Mouse (Mus musculus): ENCODE results near the gene Slc39a3. TPM values are rescaled to one million over a fixed set of nuclear protein-coding genes. Genes with fewer than 3 reads are reported as not detected.
A peak's percentile ranks its signal among the peaks of the same experiment; 100 is the strongest.

Gene Slc39a3
- total and polyA plus RNA-seq, 2 experiments from 2014 or later, result 50.2 to 115 TPM

DNA sequence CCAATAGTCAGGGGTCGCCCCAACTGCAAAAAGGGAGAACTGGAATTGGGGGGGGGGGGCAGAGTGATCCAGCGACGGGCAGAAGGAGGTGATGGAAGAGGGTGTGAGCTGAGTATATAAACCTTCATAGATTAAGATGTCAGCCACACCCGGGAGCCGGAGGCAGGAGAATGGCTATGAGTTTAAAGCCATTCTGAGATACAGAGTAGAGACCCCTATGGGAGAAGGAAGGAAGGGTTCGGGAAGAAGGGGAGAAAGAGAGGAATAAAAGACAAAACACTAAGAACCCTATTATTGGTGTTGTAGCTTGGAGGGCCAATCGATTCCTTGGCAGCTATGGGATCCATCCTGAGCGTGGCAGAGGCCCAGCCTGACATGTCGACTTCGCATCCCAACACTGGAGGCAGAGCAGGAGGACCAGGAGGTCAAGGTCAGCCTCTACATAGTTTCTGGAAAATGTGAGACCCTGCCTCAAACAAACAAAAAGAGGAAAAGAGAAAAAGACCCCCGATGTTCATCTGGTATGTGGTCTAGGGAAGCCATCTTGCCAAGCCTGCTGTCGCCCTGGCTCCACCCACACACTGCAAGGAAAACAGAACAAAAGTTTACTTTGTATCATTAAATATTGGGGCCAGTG lies 11.5 kb downstream of the Slc39a3 start, which contains the start of gene Diras1:
Diras1 (minus strand) TSS at position 24 of the 637 bp plus-strand sequence.
- peaks cover 10% of the 10 kb centered on the region for H3K36me3 ChIP-seq (ENCODE audit: insufficient read depth, low read length)
- peak within 1 kb of the TSS; percentile 52 for H3K4me3 ChIP-seq (ENCODE audit: low read depth, low read length)
- ATAC-seq (ENCODE audit: low FRiP score), result peak; percentile 45; the same call in 1 of the 2 replicates
- TF ChIP-seq CTCF (IDR thresholded peaks at IDR 0.05), result peak; percentile 50
- no peak for DNase-seq (ENCODE audit: low spot score)
- peak within 1 kb of the TSS; percentile 87 for H3K4me2 ChIP-seq (ENCODE audit: low read depth, low read length, poor library complexity, severe bottlenecking)
- no peaks in the 10 kb centered on the region for H3K27me3 ChIP-seq (ENCODE audit: insufficient read depth, low read length)
- H3K27ac ChIP-seq (ENCODE audit: low read depth, low read length), result peak within 1 kb of the TSS; percentile 69
- H3K4me1 ChIP-seq (ENCODE audit: insufficient read depth, low read length), result peaks cover 16% of the 10 kb centered on the region
- H3K9me3 ChIP-seq (ENCODE audit: low read length), result no peaks in the 10 kb centered on the region
- peak within 1 kb of the TSS; percentile 85 for H3K9ac ChIP-seq (replicated peaks; ENCODE audit: low read length, poor library complexity, severe bottlenecking)
- 38% methylated on average over 12 of the region's 12 CpGs for WGBS

DNA sequence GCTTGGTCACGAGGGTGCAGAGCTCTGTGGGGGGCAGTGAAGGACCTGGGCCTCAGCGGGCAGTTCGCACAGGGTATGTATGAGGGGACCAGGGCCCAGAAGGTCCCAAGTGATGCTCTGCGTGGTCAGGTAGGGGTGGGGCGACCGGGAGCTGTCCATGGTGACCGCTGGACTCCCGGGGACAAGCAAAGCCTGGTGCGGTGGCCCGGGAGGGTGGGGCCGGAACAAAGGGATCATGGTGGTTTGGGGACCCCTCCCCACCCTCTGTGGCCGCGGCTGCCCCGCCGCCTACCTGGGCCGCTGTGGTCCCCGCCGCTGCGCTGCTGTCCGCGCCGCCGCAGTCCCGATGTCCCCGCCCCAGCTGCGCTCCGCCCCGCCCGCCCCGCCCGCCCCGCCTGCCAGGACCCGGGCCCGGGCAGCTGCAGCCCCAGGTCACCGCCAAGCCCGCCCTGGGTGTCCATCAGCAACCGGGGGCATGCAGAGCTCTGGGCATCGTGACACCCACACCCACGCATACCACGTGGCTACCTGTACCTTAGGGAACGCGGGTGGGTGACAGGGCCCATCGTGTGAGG lies 12.1 kb downstream of the Slc39a3 start:
- peak; percentile 52 for ATAC-seq (ENCODE audit: low FRiP score)
- H3K36me3 ChIP-seq (ENCODE audit: insufficient read depth, low read length), result peaks cover 4% of the 10 kb centered on the region; the same call in 1 of the 2 replicates
- peak overlapping the region; percentile 87 for H3K4me2 ChIP-seq (ENCODE audit: low read depth, low read length, poor library complexity, severe bottlenecking)
- 2% methylated on average over 40 of the region's 43 CpGs for WGBS
- H3K4me1 ChIP-seq (ENCODE audit: insufficient read depth, low read length), result peaks cover 16% of the 10 kb centered on the region
- TF ChIP-seq CTCF (IDR thresholded peaks at IDR 0.05), result no peak
- peak overlapping the region; percentile 85 for H3K9ac ChIP-seq (replicated peaks; ENCODE audit: low read length, poor library complexity, severe bottlenecking)
- H3K9me3 ChIP-seq (ENCODE audit: low read length), result no peaks in the 10 kb centered on the region
- H3K27ac ChIP-seq (ENCODE audit: low read depth, low read length), result peak overlapping the region; percentile 69
- DNase-seq (ENCODE audit: low spot score), result no peak
- peak overlapping the region; percentile 52 for H3K4me3 ChIP-seq (ENCODE audit: low read depth, low read length)
- H3K27me3 ChIP-seq (ENCODE audit: insufficient read depth, low read length), result no peaks in the 10 kb centered on the region

DNA sequence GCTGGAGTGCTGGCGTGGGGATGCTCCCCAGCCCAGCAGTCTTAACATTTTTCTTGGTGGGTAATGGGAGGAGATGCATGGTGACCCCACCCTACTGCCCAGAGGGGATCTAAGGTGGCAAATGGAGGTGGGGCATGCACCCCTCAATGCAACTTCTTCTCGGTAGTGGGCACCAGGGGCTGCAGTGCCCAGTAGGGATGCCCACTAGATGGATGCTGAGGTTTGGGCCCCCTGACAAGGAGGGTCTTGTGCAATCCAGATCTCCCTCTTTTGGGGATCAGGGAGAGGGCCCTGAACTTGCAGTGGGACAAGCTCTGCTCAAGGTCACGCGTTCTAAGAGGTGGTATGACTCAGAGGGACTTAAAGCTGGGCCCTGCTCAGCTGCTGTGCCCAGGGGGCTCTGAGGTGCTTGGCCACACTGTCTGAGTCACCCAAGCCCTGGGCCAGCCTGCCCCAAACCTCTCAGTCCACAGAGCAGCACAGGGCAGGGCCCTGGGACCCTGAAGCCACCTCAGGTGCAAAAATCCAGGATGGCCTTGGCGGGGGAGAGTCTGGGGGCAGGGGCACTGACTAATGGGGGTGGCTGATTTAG lies 12.8 kb downstream of the Slc39a3 start:
- no peak for DNase-seq (ENCODE audit: low spot score)
- H3K9me3 ChIP-seq (ENCODE audit: low read length), result no peaks in the 10 kb centered on the region
- no peaks in the 10 kb centered on the region for H3K27me3 ChIP-seq (ENCODE audit: insufficient read depth, low read length)
- peak overlapping the region; percentile 85 for H3K9ac ChIP-seq (replicated peaks; ENCODE audit: low read length, poor library complexity, severe bottlenecking)
- 76% methylated on average over 5 of the region's 5 CpGs for WGBS
- peak overlapping the region; percentile 87 for H3K4me2 ChIP-seq (ENCODE audit: low read depth, low read length, poor library complexity, severe bottlenecking)
- H3K4me3 ChIP-seq (ENCODE audit: low read depth, low read length), result peak overlapping the region; percentile 52
- H3K4me1 ChIP-seq (ENCODE audit: insufficient read depth, low read length), result peaks cover 16% of the 10 kb centered on the region
- H3K36me3 ChIP-seq (ENCODE audit: insufficient read depth, low read length), result peaks cover 3% of the 10 kb centered on the region; the same call in 1 of the 2 replicates
- ATAC-seq (ENCODE audit: low FRiP score), result no peak
- peak overlapping the region; percentile 69; the same call in 1 of the 2 replicates for H3K27ac ChIP-seq (ENCODE audit: low read depth, low read length)
- no peak for TF ChIP-seq CTCF (IDR thresholded peaks at IDR 0.05)

DNA sequence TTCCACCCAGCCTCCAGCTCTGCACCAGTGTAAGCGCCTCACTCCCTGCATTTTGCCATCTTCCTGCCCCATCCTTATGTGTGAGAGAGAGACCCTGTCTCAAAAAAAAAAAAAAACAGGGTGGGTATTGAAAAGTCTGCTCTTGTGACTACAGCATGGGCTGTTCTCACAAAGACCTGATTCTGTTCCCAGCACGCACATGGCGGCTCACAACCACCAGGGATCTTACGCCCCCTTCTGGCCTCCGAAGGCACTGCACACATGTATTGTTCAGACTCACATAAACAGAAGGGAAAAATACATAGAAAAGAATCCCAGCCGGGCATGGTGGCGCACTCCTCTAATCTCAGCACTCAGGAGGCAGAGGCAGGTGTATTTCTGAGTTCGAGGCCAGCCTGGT lies 14.5 kb downstream of the Slc39a3 start:
- peaks cover 3% of the 10 kb centered on the region; the same call in 1 of the 2 replicates for H3K36me3 ChIP-seq (ENCODE audit: insufficient read depth, low read length)
- 65% methylated on average over 8 of the region's 8 CpGs for WGBS
- H3K27ac ChIP-seq (ENCODE audit: low read depth, low read length), result no peak overlapping the region
- H3K4me3 ChIP-seq (ENCODE audit: low read depth, low read length), result no peak overlapping the region
- peaks cover 16% of the 10 kb centered on the region for H3K4me1 ChIP-seq (ENCODE audit: insufficient read depth, low read length)
- H3K9ac ChIP-seq (replicated peaks; ENCODE audit: low read length, poor library complexity, severe bottlenecking), result no peak overlapping the region
- peak; percentile 61 for TF ChIP-seq CTCF (IDR thresholded peaks at IDR 0.05)
- no peak for ATAC-seq (ENCODE audit: low FRiP score)
- H3K27me3 ChIP-seq (ENCODE audit: insufficient read depth, low read length), result no peaks in the 10 kb centered on the region
- H3K4me2 ChIP-seq (ENCODE audit: low read depth, low read length, poor library complexity, severe bottlenecking), result 0 out of 2 replicates have a peak overlapping the region, but pooled peaks have one; percentile 20
- H3K9me3 ChIP-seq (ENCODE audit: low read length), result no peaks in the 10 kb centered on the region
- no peak for DNase-seq (ENCODE audit: low spot score)

DNA sequence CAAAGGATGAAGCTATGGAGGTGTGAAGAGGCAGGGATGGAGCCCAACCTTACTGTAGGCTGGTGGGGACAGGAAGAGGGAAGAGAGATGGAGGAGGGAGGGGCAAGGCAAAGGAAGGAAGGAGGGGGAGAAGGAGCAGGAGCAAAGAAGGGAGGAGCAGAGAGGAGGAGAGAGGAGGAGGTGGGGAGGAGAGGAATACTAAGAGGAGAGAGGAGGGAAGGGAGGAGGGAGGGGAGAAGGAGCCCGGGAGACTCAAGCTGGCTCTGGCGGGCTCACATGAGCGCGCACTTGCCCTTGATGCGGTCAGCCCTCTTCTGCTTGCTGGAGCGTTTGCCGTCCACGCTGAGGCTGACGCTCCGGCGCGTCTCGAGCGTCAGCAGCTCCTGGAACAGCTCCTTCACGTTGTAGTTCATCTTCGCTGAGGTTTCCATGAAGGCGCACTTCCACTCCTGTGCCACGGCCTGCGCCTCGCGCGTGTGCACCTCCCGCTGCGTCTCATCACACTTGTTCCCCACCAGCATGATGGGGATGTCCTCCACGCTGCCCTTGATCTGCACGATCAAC lies 15.6 kb downstream of the Slc39a3 start:
- H3K27ac ChIP-seq (ENCODE audit: low read depth, low read length), result no peak overlapping the region; the same call in 1 of the 2 replicates
- H3K9me3 ChIP-seq (ENCODE audit: low read length), result no peaks in the 10 kb centered on the region
- no peak for ATAC-seq (ENCODE audit: low FRiP score)
- TF ChIP-seq CTCF (IDR thresholded peaks at IDR 0.05), result no peak
- peaks cover 16% of the 10 kb centered on the region for H3K4me1 ChIP-seq (ENCODE audit: insufficient read depth, low read length)
- H3K4me3 ChIP-seq (ENCODE audit: low read depth, low read length), result no peak overlapping the region
- WGBS, result 16% methylated on average over 26 of the region's 26 CpGs
- H3K4me2 ChIP-seq (ENCODE audit: low read depth, low read length, poor library complexity, severe bottlenecking), result peak overlapping the region; percentile 20
- no peaks in the 10 kb centered on the region for H3K27me3 ChIP-seq (ENCODE audit: insufficient read depth, low read length)
- no peak for DNase-seq (ENCODE audit: low spot score)
- H3K36me3 ChIP-seq (ENCODE audit: insufficient read depth, low read length), result peaks cover 3% of the 10 kb centered on the region; the same call in 1 of the 2 replicates
- 0 out of 2 replicates have a peak overlapping the region, but pooled peaks have one; percentile 2 for H3K9ac ChIP-seq (replicated peaks; ENCODE audit: low read length, poor library complexity, severe bottlenecking)

Measured in midbrain, postnatal 0 days (tissue).